In the genomic region with DNA sequence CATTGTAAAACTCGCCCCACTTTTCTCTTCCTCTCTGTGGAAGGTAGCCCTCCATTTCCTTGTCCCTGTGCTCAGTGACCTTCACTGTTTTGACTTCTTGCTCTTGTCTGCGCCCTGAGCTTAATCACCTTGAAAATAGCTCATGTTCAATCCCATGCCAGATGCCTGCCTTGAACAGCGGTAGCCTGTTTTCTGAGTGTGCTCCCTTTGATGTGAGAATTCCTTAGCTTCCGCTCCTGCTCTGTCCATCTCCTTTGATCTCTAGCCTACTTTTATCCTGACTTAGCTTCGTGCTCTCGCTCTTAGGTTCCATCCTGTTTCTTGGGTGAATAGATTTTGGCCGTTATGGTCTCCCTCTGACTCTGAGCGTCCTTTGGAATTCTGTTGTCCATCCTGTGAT, we compare ENCODE assay signal across 19 mouse cellular contexts. TPM values are rescaled to one million over a fixed set of nuclear protein-coding genes. Genes with fewer than 3 reads are reported as not detected.
"Had no signal": no experiment of that assay in that cellular context is flagged by ENCODE, and none has a peak within 500 bp of the region (broad histone marks: within the 10 kb centered on the region; RNA-seq: fewer than 3 reads in every experiment).

No protein-coding gene starts in this region.

- H3K9ac ChIP-seq: lung, embryonic 14.5 days; midbrain, embryonic 13.5 days; midbrain, embryonic 15.5 days; neural tube, embryonic 13.5 days; neural tube, embryonic 15.5 days; stomach, embryonic 15.5 days had no signal

- ATAC-seq: midbrain, embryonic 13.5 days; midbrain, embryonic 15.5 days had no signal

- H3K27me3 ChIP-seq: midbrain, embryonic 13.5 days; midbrain, embryonic 15.5 days; neural tube, embryonic 13.5 days; neural tube, embryonic 15.5 days; stomach, embryonic 15.5 days had no signal

- DNase-seq: lung, adult 18-20 months; lung, embryonic 14.5 days; lung, postnatal 10 days; lung, postnatal 4 days; retina, postnatal 1 day; right cerebral cortex, adult 18-20 months; right cerebral cortex, postnatal 25 days; thymus, postnatal 14 days; thymus, postnatal 36 days had no signal

- H3K27ac ChIP-seq: midbrain, embryonic 10.5 days; midbrain, embryonic 13.5 days; midbrain, embryonic 15.5 days; neural tube, embryonic 13.5 days; neural tube, embryonic 15.5 days; stomach, embryonic 15.5 days; stomach, postnatal 0 days had no signal

- H3K36me3 ChIP-seq: midbrain, embryonic 10.5 days; midbrain, embryonic 13.5 days; midbrain, embryonic 15.5 days; neural tube, embryonic 13.5 days; neural tube, embryonic 15.5 days; stomach, embryonic 15.5 days had no signal

- H3K9me3 ChIP-seq: midbrain, embryonic 10.5 days; midbrain, embryonic 13.5 days; midbrain, embryonic 15.5 days; neural tube, embryonic 13.5 days; neural tube, embryonic 15.5 days; stomach, embryonic 15.5 days had no signal

- H3K4me1 ChIP-seq: midbrain, embryonic 10.5 days; midbrain, embryonic 13.5 days; midbrain, embryonic 15.5 days; neural tube, embryonic 13.5 days; neural tube, embryonic 15.5 days; stomach, embryonic 15.5 days had no signal

- H3K4me3 ChIP-seq: midbrain, embryonic 10.5 days; midbrain, embryonic 13.5 days; midbrain, embryonic 15.5 days; myocyte; neural tube, embryonic 13.5 days; neural tube, embryonic 15.5 days; stomach, embryonic 15.5 days had no signal

- H3K4me2 ChIP-seq: lung, embryonic 14.5 days; midbrain, embryonic 13.5 days; midbrain, embryonic 15.5 days; neural tube, embryonic 13.5 days; neural tube, embryonic 15.5 days; stomach, embryonic 15.5 days had no signal

RNA-seq across cellular contexts. Expression of a gene that starts 31.1 kb away (rescaled TPM):
- total RNA-seq: megakaryocyte, adult 5-6 weeks; megakaryocyte-erythroid progenitor cell, adult 5-6 weeks had no signal
